Mouse (Mus musculus): Measurements from ENCODE around the gene Dync1li2.

Gene Dync1li2

GRCm38 (mm10) chr8:104442299-104443124, at the start of gene Dync1li2:
Gene Dync1li2 (minus strand): TSS chr8:104443047.
- DNase-seq = peak; percentile 93

DNA sequence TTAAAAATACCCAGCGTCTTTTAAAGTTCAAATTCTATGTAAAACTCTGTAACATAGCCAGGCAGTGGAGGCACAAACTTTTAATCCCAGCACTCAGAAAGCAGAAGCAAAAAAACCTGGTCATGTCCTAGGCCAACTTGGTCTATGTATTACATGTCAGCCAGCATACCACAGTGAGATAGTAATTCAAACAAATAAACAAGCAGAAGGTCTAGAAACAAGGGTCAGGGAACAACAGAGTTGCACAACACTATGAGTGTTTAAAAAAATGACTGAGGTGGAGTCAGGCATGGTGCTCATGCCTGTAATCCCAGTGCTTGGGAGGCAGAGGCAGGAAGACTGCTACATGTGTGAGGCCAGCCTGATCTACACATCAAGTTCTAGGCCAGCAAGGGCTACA, 36.2 kb upstream of the Dync1li2 start:
- DNase-seq = no peak

DNA sequence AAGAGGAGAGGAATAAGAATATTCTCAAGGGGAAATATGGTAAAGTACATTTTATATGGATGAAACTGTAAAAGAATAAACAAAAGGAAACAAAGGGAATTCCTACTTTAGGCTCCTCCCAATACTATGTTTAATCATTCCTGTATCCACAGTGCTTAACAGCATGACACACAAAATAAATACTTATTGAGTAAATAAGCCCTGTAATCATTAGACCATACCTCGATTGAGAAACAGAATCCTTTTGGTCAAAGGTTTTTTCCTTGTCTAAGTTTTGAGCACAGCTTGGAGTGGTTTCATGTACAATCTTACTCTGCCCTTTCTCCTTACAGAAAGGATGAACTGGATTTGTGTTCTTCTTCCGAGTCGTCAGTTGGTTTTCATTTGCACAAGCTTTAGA, 29.6 kb upstream of the Dync1li2 start:
- DNase-seq = no peak

DNA sequence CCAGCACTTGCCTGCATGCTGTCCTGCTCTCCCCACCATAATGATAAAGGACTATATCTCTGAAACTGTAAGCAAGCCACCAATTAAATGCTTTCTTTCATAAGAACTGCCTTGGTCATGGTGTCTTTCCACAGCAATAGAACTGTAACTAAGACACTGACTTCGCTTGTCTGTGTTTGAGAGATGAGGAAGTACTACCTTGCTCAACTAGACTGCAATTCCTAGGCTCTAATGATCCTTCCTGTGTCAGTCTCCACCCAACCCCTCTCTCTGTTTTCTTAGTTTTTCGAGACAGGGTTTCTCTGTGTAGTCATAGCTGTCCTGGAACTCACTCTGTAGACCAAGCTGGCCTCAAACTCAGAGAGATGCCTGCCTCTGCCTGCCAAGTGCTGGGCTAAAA, 24.6 kb upstream of the Dync1li2 start:
- no peak for DNase-seq

DNA sequence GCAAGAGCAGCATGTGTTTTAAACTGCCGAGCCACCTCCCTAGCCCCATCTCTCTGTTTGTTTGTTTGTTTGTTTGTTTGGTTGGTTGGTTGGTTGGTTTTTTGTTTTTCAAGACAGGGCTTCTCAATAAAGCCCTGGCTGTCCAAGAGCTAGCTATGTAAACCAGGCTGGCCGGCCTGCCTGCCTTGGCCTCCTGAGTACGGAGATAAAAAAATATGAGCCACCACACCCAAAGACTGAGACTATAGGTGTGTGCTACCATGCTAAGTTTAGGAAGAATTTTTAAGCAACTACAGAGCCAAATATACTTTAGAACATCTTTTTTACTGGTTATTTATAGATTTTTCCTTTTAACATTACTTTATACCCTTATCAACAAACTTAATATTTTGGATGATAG, 9.3 kb upstream of the Dync1li2 start:
- DNase-seq = no peak

DNA sequence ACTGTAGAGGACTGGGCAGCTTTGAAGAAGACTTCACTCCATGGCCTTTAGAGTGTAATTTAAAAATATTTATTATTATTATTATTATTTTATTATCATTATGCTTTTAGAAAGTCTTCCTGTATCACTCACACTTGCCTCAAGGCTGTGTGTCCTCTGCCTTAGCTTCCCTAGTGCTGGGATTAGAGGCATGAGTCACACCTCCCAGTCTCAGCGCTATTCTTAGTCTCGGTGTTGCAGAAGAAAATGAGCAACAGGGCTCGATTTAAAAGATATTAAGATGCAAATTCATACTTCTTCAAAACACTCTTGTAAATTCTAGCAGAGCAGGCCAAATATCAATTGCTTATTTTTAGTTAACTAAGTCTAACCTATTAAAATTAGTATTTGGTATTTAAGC, 5.9 kb upstream of the Dync1li2 start:
- no peak for DNase-seq

GRCm38 (mm10) chr8:104446016-104446415, 3.2 kb upstream of the Dync1li2 start:
- no peak for DNase-seq

DNA sequence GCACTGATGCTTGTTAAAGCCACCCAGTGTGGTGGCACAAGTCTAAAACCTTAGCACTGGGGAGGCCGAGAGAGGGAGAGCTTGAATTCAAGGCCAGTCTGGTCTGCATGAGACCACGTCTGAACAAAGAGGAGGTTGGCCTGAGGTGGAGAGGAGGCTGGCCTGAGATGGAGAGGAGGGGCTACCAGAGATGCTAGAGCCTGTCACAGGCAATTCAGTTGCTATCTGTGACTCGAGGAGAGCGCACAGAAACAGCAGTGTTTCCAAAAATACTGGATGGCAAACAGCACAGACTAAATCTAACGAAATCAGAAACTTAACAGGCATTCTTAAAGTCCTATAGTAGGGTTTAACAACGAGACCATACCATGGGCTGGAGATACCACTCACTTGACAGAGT, 2.4 kb upstream of the Dync1li2 start:
- no peak for DNase-seq

- DNase-seq = peak; percentile 46
Observed at GRCm38 (mm10) chr8:104443125-104443679, 355 bp upstream of the Dync1li2 start.

GRCm38 (mm10) chr8:104441613-104442012, 1.2 kb downstream of the Dync1li2 start:
- no peak for DNase-seq

DNA sequence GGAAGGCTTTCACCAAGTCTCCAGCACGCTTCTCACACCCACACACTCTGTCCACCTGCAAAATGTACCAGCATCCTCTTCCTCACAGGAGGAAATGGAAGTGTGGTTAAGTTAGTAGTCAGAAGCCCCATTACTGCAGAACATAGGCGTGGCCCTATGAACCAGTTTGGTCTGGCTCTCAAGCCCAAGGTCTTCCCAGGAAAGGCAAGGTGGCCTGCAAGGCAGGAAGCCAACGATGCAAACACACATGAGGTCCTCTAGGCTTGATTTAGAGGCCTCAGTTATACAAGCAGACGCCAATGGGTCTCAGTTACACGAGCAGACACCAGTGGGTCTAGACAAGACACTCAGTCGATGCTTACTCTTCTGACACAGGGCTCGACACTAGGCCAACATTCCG, 3.4 kb downstream of the Dync1li2 start:
- DNase-seq = no peak

DNA sequence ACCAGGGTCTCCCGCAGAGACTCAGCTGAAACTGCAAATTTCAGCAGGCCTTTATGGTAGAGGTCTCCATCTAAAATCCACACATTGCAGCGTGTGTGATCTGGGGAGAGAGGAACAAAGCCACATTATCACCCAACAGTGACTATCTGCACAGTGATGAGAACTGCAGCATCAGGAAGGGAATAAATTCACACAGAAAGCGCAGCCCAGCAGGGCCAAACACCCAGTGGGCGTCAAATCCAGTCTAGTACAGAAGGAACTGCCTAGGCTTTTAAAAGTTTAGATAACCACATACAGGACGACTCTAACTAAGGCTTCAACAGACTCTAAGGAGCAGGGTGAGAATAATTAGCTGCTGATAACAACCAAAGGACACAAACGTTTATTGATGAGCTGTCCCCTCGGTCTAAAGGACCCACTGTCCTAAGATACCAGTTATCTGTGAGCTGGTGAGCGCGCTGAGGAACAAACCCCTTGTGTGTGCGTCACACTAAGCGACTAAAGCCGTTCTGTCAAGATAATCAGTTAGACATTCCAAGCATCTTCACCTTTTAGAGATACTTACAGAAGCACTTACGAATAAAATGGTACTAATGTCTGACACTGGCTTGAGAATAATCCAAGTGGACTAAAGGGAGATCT, 5.2 kb downstream of the Dync1li2 start:
- peak; percentile 38 for DNase-seq

GRCm38 (mm10) chr8:104436591-104436990, 6.3 kb downstream of the Dync1li2 start:
- DNase-seq = peak; percentile 51

GRCm38 (mm10) chr8:104436038-104436437, 6.8 kb downstream of the Dync1li2 start:
- DNase-seq = peak; percentile 100

DNA sequence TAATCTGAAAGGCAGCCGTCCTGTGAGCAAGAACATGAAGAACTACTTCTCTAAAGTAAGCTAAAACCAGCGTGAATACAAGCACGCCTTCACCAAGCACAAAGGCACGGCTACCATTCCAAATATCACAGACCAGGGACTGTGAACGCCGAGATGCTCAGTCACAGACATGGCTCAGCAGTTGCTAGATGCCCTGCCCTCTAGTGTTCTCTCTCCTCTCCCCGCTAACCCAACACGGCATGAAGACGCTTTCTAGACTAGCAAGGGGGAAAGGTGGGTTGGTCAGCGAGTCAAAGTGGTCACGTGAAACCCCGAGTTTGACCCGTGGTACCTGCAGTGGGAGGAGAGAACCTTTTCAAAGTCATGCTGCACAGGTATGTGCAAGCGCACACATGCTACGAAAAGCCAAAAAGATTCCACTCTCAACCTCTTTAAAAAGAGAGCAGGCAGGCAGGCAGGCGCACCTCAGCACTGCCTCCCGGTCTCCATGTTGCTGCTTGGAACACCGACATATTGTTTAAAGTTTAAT, 8.0 kb downstream of the Dync1li2 start:
- peak; percentile 59 for DNase-seq

GRCm38 (mm10) chr8:104434275-104434674, 8.6 kb downstream of the Dync1li2 start:
- peak; percentile 62 for DNase-seq

DNA sequence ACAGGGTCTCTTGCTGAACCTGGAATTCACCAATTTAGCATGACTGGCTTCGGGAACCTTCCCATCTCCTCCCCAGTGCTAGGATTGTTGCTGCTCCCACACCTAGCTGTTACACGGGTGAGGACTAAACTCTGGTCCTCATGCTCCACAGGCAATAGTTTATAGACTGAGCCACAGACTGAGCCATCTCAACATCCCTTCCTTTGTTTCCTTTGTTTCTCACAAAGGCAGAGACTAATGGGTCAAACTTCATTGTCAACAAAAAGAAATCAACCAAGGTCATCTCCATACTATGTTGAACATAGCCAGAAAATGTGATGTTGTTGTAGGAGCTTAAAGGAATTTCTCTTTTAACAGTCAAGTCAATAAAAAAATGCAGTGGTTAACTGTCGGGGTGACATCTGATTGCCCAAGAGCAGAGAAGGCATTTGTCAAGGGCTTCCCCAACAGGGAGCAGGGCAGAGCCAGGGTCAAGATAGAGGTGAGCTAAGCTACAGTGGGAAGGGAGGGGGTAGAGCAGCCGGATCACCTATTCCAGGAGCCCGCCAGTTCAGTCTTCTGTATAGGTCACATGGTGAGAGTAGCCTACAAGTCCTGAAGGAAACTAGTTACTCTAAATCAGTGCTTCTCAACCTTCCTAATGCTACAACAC, 9.5 kb downstream of the Dync1li2 start:
- DNase-seq = no peak

DNA sequence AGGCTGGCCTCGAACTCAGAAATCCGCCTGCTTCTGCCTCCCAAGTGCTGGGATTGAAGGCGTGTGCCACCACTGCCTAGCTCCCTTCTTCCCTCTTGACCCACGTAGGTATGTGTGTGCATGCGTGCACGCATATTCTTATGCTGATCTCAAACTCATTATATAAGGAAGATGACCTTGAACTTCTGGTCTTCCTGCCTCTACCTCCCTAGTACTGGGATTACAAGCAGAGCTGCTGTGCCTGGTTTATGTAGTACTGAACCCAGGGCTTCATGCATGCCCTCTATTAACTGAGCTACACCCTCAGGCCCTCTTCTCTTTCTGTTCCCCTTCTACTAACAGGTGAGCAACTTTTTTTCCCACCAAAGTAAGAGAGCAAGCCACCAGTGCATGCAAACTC, 10.2 kb downstream of the Dync1li2 start:
- DNase-seq = peak; percentile 6

DNA sequence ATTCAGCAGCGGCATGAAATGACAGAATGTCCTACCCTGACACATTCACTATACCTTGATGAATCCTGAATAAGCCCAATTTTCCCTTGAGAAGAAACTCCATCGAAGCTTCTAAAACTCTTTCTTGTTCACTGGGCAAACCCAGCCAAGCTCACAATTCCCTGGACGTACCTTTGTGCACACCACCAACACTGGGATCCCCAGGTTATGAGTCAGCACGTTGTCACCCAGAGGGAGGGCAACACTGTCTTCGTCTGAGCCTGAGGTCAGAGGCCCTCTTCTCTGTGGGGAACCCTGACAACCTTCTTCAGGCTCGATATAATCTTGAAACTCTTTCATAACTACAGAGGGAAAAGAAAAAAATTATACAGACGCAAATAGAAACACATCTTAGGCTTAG, 12.6 kb downstream of the Dync1li2 start:
- peak; percentile 4 for DNase-seq

GRCm38 (mm10) chr8:104427703-104428102, 15.1 kb downstream of the Dync1li2 start:
- no peak for DNase-seq

GRCm38 (mm10) chr8:104422313-104422712, 20.5 kb downstream of the Dync1li2 start:
- no peak for DNase-seq

- no peak for DNase-seq
Observed at GRCm38 (mm10) chr8:104416022-104416421, 26.8 kb downstream of the Dync1li2 start.

GRCm38 (mm10) chr8:104414204-104414603, 28.6 kb downstream of the Dync1li2 start:
- DNase-seq = no peak

All from cerebellum, adult 9-10 months (tissue).